Mouse (Mus musculus): Measurements from ENCODE around the gene Arhgef39.

GRCm38 (mm10) chr4:43493846-43494240 lies 5.7 kb downstream of the Arhgef39 start:
- TF ChIP-seq CTCF (IDR thresholded peaks at IDR 0.05; ENCODE audit: extremely low read depth, insufficient read depth, insufficient read length, insufficient replicate concordance) = no peak
- TF ChIP-seq POLR2A (IDR thresholded peaks at IDR 0.05; ENCODE audit: low read depth, low read length) = no peak
